Mouse (Mus musculus) heart, postnatal 25 days (tissue): ENCODE measurements around the gene Zcchc4. TPM values are rescaled to one million over a fixed set of nuclear protein-coding genes. Genes with fewer than 3 reads are reported as not detected.
"Not testable (repeated sequence)": the region's sequence is repeated elsewhere in the genome, so short reads cannot be mapped to it uniquely, and the experiment has no call there.

Experiments
- DNase-seq: peaks from one replicate; pipeline ENCODE4 v3.0.0; 2022; ENCODE audit warnings: low spot score
- intact Hi-C: fragments of 180-260 bp; cut with DNase I; formaldehyde crosslinking; loops from one replicate; pipeline ENCODE4 v1.15.1; 2025
- total RNA-seq, 2 experiments: library from RNA; stranded (reverse); gene quantifications; 2 replicates each; pipeline ENCODE4 v1.2.3; 2021

The Zcchc4 gene
- 1 to 10 TPM; 4.7 to 5.6 TPM for total RNA-seq

DNA sequence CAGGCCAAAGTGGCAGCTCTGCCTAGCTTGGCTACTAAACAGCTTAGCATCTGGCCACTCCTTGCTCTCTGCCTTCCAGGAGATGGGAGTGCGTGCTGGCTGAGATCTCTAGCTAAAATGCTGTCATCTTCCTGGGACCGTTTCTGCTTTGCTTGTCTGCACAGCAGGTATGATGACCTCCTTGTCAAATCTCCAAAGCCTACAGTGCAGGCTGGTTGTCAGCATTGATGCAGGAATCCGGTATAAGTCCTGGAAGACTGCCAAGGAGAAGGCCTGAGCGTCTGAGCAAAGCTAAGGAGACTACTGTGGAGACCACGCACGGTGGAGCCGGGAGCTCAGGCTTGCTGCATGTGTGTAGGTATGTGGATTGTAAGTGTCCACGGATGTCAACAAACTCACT, at the start of gene Zcchc4:
Gene Zcchc4, plus strand, starts transcription at position 173 of the 400 bp plus-strand sequence.
- intact Hi-C loops, result no loop called here
- no peak for DNase-seq

DNA sequence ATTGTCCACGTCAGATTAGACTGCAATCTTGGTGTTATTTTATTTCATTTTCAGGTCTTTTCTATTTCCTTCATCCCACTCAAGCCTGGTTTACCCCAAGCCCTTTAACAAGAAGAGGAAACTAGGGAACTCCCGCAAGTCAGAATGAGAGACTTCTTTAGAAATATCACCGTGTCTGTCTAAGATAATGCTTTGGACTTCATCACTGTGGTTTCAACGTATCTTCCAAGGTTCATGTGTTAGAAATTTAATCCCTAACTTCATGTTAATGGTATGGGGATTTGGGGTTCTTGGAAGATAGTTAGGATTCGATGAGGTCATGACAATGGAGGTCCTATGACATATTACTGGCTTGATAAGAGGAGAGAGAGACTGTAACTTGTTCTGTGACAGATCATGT, 47.5 kb upstream of the Zcchc4 start:
- intact Hi-C loops, result no loop called here
- no peak for DNase-seq

DNA sequence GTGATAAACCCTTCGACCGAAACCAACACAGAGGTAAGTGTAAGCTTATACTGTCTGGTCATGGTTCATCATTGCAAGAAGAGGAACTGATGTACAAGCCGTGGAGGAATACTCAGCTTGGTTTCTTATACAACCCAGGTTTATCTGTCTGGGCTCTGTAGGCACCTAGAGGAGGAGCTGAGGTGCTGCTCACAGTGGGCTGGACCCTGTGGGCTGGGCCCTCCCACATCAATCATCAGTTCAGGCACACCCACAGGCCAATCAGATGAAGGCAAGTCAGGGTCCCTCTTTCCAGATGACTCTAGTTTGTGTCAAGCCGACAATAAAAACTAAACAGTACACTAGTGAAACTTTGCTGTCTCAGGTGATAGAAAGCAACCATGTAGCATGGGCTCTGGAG, 42.4 kb upstream of the Zcchc4 start:
- DNase-seq, result no peak
- intact Hi-C loops, result no loop called here

DNA sequence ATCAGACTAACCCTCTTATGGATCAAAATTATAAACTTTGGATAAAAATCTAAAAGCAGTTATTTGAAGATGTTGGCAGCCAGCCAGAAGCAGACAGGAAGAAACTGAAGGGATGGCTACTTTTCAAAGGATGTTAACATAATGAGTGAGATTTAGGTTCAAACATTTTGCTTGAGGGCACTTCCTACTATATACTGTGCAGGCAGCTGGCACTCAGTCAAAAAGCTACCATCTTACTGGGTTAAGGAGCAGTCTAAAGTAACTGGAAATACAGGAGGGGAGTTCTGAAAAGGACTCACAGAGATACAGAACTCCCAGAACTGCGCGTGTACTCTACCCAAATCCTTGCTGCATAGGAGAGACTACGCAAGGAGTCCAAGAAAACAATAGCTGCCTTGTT, 39.2 kb upstream of the Zcchc4 start:
- intact Hi-C loops, result no loop called here
- no peak for DNase-seq

DNA sequence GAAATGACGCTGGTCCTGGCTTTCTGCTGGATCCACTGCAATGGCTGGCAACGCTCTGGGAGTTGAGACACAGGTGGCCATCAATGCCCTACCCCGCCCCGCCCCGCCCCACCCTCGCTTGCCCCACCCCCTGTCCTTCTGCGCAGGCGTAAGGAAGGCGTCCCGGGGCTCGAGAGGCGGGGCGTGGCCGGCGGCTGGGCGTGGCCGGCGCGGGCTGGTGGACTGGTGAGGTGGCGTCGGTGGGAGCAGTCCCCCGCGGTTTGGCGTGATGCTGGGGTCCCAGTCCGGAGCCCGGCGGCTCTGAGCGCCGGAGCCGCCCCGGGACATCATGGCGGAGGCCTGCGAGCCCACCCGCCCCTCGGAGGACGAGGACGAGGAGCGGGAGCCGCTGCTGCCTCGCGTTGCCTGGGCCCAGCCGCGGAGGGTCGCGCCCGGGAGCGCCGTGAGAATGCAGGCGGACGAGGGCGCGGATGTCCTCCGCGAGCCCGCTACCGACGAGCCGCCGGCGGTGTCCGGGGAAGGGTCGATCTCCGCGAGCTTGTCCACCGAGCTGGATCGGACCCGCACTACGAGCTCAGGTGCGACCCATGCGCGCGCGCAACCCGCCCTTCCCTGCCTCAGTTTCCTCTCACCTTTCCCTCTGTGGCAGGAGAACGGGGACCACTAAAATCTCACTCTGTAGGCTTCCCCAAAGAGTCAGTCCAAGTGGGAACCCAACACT, 33.7 kb upstream of the Zcchc4 start, which contains the start of gene Pi4k2b:
Gene Pi4k2b, plus strand, starts transcription at position 184 of the 721 bp plus-strand sequence.
- peak; percentile 58 for DNase-seq
- intact Hi-C loops, result no loop called here

DNA sequence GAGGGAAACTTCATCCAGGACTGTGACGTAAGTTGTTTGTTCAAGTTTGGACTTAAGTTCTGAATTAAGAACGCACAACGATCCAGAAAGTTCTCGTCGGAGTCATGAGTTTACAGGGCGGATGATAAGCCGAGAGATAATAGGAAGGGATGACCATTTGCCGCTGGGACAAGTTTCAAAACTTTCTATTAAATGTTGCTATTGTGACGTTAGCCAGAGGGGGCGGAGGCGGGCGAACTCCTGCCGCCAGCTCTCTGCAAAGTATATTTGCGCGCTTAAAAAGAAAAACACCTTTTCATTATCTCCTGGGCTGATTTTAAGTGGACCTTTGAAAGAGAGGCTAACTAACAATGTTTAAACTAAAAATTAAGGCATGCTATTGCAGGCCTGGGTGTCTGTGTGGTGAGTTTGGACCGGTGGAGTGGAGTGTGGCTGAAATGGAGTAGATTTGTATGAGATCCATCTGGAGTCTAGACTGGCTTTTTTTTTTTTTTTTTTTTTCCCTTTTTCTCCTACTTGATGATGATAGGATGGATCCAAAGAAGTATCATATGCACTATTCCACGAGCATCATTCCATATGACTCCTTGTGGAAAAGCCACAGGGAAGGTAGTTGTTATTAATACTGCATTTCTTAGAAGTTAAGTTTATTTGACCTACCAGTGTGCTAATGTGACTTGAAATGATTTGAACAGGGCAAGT, 32.9 kb upstream of the Zcchc4 start:
- intact Hi-C loops, result no loop called here
- peak; percentile 5 for DNase-seq

DNA sequence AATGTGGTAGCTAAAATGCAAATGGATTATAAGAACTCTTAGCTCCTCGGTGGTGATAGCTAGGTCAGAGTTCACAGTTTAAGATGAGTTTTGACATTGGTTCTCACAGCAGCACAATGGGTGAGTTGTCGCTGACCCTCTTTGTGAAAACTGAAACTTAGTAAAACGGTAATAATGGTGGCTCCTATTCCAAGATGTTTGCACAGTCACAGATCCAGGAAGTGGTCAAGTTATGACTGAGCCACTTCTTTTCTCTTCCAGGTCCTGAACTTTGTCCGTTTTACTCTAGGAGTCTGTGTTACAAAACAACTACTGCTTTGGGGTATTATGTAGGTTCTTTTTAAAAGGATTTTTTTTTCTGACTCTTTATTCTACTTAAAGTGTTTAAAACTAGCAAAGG, 32.0 kb upstream of the Zcchc4 start:
- no peak for DNase-seq
- intact Hi-C loops, result no loop called here

DNA sequence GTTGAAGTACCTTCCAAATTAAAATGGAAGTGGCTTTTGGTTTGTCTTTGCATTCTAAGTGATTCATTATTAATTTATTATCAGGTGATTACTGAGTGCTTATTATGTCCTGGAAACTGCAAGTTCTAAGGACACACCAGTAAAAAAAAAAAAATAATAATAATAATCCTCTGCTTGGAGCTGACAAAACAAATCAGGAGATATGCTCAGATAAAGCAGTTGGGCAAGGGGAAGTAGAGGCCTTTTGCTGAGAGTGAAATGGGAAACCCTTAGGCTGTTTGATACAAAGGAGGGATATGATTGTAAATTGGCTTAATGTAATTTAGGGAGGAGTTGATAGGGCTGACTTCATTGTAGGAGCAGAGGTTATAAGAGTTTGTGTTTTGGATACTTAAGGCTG, 28.3 kb upstream of the Zcchc4 start:
- intact Hi-C loops, result no loop called here
- no peak for DNase-seq

DNA sequence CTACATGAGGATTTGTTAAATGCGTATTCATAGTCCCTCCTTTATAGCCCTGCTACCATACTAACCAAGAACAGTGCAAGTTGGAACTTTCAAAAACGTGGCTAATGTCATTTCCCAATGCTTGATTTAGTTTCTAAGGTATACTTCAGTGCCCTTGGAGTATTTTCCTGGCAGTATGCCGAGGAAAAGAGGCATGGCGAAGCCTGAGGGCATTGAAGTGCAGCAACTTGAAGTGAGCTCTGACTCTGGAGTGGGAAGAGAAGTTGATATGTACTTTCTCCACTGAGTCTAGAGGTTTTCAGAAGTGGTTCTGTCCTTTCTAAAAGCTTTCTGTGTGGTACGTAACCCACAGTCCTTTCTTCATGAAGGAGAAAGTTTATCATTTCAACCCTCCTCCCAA, 26.5 kb upstream of the Zcchc4 start:
- no peak for DNase-seq
- intact Hi-C loops, result no loop called here

DNA sequence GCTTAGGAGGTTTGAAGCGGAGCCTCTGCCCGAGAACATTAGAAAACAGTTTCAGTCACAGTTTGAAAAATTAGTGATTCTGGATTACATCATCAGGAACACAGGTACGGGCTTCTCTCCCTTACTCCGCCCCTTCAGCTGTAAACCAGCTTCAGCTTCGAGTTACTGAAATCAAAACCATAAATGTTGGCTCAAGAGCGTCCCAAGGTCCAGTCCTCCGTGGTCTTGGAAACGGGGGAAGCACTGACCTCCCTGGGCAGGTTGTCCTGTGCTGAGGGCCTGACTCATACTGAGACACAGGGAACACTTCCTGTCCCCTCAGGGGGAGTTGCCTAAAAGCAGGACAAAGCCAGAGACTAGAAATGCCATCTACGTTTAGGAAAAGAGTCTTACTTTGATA, 22.1 kb upstream of the Zcchc4 start:
- DNase-seq, result no peak
- intact Hi-C loops, result no loop called here

DNA sequence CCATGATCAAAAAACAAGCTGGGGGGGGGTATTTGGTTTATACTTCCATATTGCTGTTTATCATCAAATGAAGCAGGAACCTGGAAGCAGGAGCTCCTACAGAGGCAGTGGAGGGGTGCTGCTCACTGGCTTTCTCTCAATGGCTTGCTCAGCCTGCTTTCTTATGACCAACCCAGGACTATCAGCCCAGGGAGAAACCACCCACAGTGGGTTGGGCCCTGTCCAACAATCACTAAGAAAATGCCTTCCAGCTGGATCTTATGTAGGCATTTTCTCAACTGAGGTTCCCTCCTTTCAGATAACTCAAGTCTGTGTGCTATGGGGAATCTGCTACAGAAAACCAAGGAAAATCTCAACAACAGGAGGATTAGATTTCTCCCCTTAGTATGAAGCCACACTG, 21.0 kb upstream of the Zcchc4 start:
- intact Hi-C loops, result no loop called here
- DNase-seq, result no peak

DNA sequence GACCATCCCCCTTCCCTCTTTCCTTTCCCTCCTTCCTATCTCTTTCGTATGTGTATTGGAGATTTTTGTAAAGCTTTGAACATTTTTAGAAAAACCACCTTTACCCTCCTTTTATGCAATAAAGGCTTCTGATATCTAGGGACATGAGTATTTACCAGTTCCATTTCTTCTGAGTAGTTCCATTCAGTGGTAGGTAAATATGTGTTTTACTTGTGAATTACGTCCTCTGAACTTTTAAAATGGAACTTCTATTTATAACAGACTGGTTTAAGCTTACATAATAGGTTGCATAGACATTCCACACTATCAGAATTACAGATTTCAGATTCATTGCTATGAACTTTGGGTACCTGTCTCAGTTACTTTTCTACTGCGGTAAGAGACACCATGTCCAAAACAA, 19.9 kb upstream of the Zcchc4 start:
- intact Hi-C loops, result no loop called here
- DNase-seq, result no peak

DNA sequence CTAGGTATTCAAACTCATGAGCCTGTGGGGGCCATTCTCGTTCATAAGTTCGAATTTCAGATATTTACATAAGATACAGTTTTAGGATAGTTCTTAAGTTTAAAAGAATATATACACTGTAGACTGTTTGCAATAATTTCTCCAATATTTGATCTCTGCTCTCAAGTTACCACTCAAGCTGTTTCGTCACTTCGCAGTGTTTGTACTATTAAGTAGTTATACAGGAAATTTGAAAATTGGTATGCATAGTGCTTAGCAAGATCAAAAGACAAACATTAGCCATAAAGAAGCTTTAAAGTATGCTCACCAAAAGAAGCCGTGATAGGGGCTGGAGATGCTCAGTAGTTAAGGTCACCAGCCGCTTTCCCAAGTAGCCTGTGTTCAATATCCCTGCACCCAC, 19.2 kb upstream of the Zcchc4 start:
- intact Hi-C loops, result no loop called here
- DNase-seq, result no peak

DNA sequence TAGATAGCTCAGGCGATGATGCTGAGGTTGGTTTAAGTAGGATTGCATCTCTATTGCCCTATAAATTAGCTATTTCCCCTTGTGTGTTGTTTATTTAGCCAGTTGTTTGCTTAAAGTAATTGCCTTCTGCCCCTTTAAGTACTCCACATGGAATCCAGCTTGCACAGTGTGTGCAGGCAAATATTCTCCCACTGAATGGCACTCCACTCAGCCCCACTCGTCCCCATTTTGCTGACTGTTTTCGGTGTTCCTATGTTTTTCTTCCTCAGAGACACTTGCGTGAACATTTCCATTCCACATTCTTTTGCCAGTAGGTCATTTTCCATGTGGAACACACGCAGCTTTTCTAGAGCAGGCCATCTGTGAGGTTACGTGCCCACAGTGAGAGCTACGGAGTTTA, 12.6 kb upstream of the Zcchc4 start:
- no peak for DNase-seq
- intact Hi-C loops, result no loop called here

DNA sequence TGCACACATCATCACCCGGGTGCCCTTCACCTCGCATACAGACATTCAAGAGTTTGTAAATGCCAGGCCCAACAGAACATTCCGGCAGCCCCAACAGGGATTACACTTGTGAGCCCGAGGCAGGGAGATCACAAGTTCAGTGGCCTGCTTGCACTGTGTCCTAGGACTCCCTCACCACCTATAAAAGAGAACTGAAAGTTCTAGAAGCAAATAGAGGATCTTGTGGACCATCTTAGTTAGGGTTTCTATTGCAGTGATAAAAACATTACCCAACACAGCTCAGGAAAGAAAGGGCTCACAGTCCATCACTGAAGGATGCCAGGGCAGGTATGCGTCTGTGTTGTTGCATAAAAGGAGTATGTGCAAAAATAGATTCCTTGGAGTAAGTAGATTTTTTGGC, 942 bp upstream of the Zcchc4 start:
- no peak for DNase-seq
- intact Hi-C loops, result no loop called here

DNA sequence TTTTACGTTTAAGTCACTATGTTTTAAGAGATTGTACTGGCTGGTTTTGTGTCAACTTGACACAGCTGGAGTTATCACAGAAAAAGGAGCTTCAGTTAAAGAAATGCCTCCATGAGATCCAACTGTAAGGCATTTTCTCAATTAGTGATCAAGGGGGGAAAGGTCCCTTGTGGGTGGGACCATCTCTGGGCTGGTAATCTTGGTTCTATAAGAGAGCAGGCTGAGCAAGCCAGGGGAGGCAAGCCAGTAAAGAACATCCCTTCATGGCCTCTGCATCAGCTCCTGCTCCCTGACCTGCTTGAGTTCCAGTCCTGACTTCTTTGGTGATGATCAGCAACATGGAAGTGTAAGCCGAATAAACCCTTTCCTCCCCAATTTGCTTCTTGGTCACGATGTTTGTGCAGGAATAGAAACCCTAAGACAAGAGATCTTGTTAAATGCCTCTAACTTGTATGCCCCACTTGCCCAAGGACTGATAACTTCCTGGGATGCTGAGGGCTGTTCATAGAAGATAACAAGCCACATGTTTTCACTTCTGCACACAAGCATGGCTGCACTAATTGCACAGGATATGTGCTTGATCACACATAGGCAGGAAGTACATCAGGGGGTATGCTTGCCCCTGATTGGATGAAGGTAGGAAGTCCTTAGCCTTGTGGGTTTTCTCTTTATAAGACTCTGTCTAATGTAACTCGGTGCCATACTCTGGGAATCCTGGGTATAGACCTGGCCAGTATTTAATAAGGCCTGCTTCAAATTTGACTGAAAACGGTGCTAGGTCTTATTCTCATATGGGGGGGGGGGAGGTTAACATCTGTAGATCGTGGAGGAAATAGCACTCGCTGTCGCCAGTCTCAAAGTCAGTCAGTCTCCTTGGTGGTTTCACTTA, 1.5 kb downstream of the Zcchc4 start:
- DNase-seq, intact Hi-C loops: not testable (repeated sequence)

DNA sequence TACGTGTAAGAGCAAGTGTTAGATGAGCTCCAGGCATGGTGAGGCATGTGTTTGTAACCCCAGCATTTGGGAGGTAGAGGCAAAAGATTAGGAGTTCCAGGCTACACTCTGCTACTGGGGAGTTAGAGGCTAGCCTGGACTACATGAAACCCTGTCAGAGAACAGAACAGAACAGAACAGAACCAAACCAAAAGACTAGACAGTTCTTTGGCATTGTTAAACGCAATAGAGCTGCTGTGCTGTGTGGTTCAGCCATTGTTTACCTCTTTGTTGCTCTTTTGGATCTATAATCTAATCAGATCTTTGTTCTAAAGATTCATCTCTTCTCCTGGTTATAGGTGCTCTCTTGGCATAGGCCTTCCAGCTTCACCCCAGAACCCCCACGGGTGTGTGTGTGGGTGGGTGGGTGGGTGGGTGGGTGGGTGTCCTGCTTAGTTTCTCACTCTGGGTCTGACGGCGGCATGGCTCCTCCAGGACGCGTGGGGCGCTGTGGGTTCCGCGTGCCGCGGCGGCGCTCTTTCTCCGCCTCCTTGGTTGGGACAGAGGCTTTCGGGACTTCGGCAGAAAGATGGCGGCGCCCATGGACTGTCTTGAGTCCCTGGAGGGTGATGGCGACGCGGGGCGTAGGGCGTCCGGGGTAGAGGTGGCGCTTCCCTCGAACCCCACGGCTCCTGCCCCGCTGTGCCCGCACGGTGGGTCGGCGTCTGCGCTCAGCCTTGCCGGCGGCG, 7.5 kb downstream of the Zcchc4 start:
- intact Hi-C loops, result loop anchor here (2.0 kb wide), 1 partner anchor 114 kb away; the partner anchor contains the start of gene Sepsecs
- peak; percentile 63 for DNase-seq

DNA sequence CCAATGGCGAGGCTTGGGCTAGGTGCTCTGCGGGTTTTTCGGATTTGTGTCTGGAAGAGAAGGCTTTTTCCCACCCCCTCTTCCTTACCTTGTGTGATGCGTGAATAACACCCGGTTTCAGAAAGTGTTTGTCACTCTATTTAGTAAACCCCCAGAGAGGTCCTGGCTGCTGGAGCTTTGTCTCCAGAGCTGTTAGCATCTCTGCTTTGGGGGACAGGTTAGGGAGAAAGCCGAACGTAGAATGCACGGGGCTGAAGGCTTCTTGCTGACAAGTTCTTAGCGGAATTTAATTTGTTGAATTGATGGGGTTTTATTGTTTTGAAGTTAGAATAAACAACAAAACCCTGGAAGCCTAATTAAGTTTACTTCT, 8.0 kb downstream of the Zcchc4 start:
- intact Hi-C loops, result loop anchor here (2.0 kb wide), 1 partner anchor 114 kb away; the partner anchor contains the start of gene Sepsecs
- no peak for DNase-seq

DNA sequence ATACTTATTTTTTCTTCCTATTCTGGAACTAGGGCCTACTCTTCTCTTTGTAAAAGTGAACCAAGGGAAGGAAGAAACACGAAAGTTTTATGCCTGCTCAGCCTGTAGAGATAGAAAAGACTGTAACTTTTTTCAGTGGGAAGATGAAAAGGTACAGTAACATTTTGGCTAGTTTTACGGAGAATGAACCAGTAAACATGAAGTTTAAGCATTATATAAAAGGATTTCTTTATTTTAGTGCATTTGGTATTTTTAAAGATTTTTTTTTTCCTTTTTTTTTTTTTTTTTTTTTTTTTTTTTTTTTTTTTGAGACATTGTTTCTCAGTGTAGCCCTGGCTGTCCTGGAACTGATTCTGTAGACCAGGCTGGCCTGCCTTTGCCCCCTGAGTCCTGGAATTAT, 8.7 kb downstream of the Zcchc4 start:
- DNase-seq, result no peak
- intact Hi-C loops, result loop anchor here (2.0 kb wide), 1 partner anchor 115 kb away; the partner anchor contains the start of gene Sepsecs
